Mouse (Mus musculus) bone marrow, adult 2 months (tissue): ENCODE data around the gene Lrp2. TPM values are rescaled to one million over a fixed set of nuclear protein-coding genes. Genes with fewer than 3 reads are reported as not detected.
A peak's percentile ranks its signal among the peaks of the same experiment; 100 is the strongest.

Experiments
- H3K27ac ChIP-seq: fragments of 200-500 bp; 2 replicates; pipeline ENCODE4 v1.5.1; 2012; ENCODE audit warnings: low read depth, mild to moderate bottlenecking, control low read depth, inconsistent platforms, low read length; ENCODE audit not compliant: control insufficient read depth, poor library complexity, insufficient read depth
- H3K4me1 ChIP-seq: fragments of 200-500 bp; 2 replicates; pipeline ENCODE4 v1.6.1; 2011; ENCODE audit warnings: low read length; ENCODE audit not compliant: control insufficient read depth, insufficient read depth
- H3K4me3 ChIP-seq: fragments of 200-500 bp; replicated peaks from 2 replicates; pipeline ENCODE3; 2011; ENCODE audit warnings: mild to moderate bottlenecking, low read depth, low read length, control low read depth; ENCODE audit not compliant: control insufficient read depth
- CTCF ChIP-seq: fragments of 200-500 bp; IDR thresholded peaks from 2 replicates; pipeline ENCODE4 v1.5.1; 2011; ENCODE audit warnings: low read length, control low read depth; ENCODE audit not compliant: control insufficient read depth, insufficient read depth
- POLR2A ChIP-seq: fragments of 200-500 bp; IDR thresholded peaks from 2 replicates; pipeline ENCODE4 v1.6.1; 2011; ENCODE audit warnings: low read depth, mild to moderate bottlenecking, control low read depth, low read length, borderline replicate concordance; ENCODE audit not compliant: control insufficient read depth
- whole genome bisulfite sequencing: fragments of 180-500 bp; shearing (Covaris S2); methylation state at CpG from one replicate; pipeline ENCODE4 v1.1.7; 2018; 5-methylcytosine and 5-hydroxymethylcytosine counted together
- polyA plus RNA-seq: library from polyadenylated mRNA; stranded (reverse); fragments of >200 nt; gene quantifications from 2 replicates; pipeline ENCODE4 v1.2.4, GENCODE M21; 2011; ENCODE audit warnings: low replicate concordance; ENCODE audit not compliant: missing spikeins, insufficient read depth, insufficient read length

Lrp2 gene
- polyA plus RNA-seq: 0.35 TPM in 1 of 2 replicates, not detected in the other

DNA sequence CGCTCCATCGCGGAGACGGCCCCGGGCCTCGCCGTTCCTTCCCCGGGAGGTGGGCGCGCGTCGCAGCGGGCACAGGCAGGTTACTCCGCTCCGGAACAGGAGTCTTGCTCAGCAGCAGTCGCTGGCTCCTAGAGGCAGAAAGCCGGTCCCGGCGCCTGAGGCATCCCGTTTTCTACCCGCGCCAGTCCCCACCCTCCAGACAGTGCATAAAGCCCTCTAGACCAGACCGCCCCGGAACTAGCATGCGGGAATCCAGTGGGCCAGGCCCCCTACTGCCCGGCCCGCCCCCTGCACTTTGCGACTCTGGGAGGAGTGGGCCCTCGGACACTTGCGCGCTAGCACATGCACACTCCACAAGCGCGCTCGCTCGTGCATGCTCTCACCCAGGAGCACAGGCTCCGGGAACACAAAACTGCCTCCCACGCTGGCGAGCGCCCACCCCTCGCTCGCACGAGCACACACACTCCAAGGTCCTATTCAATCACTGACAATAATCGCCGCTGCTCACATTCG lies at the start of gene Lrp2:
TSS of gene Lrp2 (minus strand) at position 180 of the 513 bp plus-strand sequence.
- no peak for TF ChIP-seq POLR2A
- no peak for TF ChIP-seq CTCF
- H3K27ac ChIP-seq: no peak within 1 kb of the TSS; the same call in 1 of the 2 replicates
- H3K4me1 ChIP-seq: no peaks in the 10 kb centered on the region; the same call in 1 of the 2 replicates
- WGBS: under 1% methylated on average over 45 of the region's 45 CpGs
- no peak within 1 kb of the TSS for H3K4me3 ChIP-seq

- Histone ChIP-seq H3K4me3 (peak overlapping the region; percentile 33), H3K27ac (no peak overlapping the region), H3K4me1 (no peaks in the 10 kb centered on the region)
- WGBS: 1% methylated on average over 11 of the region's 11 CpGs
- no peak for TF ChIP-seq POLR2A
- TF ChIP-seq CTCF: peak; percentile 66
Measured at GRCm38 (mm10) chr2:69635064-69635701, 49.3 kb upstream of the Lrp2 start.

GRCm38 (mm10) chr2:69631449-69631848 lies 45.6 kb upstream of the Lrp2 start:
- Histone ChIP-seq H3K4me1 (no peaks in the 10 kb centered on the region), H3K4me3 (no peak overlapping the region), H3K27ac (no peak overlapping the region)
- WGBS: 76% methylated on average over 2 of the region's 2 CpGs
- TF ChIP-seq CTCF (0 out of 2 replicates have a peak, but pooled peaks have one; percentile 4), POLR2A (no peak)

DNA sequence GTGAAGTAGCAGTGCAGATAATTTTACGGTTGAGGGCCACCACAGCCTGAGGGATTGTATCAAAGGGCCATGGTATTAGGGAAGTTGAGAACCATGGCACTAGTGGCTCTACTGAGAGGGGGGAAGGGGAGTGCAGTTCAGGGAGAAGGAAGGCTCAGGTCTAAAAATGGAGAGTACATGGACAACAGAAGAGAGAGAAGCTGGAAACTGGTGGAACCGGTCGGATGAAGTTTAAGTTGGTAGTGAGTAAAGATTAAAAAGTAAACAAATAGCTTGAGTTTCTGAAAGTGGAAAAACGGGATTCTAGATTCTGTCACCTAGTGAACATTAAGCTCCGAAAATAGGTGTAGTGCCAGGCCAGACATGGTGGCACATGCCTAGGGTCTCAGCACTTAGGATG lies 44.9 kb upstream of the Lrp2 start:
- no peak overlapping the region for H3K4me3 ChIP-seq
- TF ChIP-seq CTCF: no peak
- TF ChIP-seq POLR2A: no peak
- H3K27ac ChIP-seq: no peak overlapping the region
- 83% methylated on average over 5 of the region's 5 CpGs for WGBS
- no peaks in the 10 kb centered on the region for H3K4me1 ChIP-seq

DNA sequence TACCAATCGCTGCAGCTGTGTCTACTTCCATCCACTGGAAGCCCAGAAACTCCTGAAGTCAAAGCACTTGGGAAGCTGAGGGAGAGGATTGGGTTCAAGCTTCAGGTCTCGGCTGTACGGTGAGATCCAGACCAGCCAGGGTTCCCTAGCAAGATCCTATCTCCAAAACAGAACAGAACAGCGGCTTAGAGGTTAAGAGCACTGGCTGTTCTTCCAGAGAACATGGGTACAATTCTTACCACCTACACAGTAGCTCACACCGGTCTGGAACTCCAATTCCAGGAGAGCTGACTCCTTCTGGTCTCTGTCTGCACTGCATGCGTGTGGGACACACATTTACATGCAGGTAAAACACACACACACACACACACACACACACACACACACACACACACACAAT lies 44.0 kb upstream of the Lrp2 start:
- Histone ChIP-seq H3K4me1 (no peaks in the 10 kb centered on the region), H3K4me3 (no peak overlapping the region), H3K27ac (no peak overlapping the region)
- no peak for TF ChIP-seq POLR2A
- no peak for TF ChIP-seq CTCF
- 84% methylated on average over 6 of the region's 6 CpGs for WGBS

GRCm38 (mm10) chr2:69629215-69629614 lies 43.4 kb upstream of the Lrp2 start:
- WGBS: 87% methylated on average over 17 of the region's 17 CpGs
- Histone ChIP-seq H3K4me1 (no peaks in the 10 kb centered on the region), H3K27ac (no peak overlapping the region), H3K4me3 (no peak overlapping the region)
- TF ChIP-seq CTCF (no peak), POLR2A (no peak)

DNA sequence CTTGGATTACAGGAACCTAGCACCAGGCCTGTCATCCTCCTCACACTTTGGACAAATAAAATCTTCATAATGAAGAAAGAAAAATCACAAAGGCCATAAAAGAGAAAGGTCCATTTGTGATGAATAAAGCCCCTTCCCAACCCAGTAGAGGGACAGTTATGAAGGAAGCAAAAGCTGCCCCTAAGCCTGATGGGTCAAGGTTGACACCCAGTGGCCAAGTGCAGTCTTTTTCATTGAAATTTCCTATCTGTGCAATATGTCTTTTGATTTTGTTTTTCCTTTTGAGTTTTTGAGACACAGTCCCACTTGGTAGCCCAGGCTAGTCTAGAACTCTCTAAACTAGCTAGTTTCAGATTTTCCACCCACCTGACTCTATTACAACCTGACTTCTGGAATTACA lies 33.4 kb upstream of the Lrp2 start:
- no peak for TF ChIP-seq CTCF
- H3K27ac ChIP-seq: no peak overlapping the region
- H3K4me3 ChIP-seq: no peak overlapping the region
- H3K4me1 ChIP-seq: peaks cover 2% of the 10 kb centered on the region; the same call in 1 of the 2 replicates

- peaks cover 2% of the 10 kb centered on the region; the same call in 1 of the 2 replicates for H3K4me1 ChIP-seq
- H3K4me3 ChIP-seq: no peak overlapping the region
- TF ChIP-seq POLR2A: no peak
- no peak overlapping the region for H3K27ac ChIP-seq
Measured at GRCm38 (mm10) chr2:69618336-69618735, 32.5 kb upstream of the Lrp2 start.
